Mouse (Mus musculus) kidney, embryonic 16.5 days (tissue): Measurements from ENCODE around the gene Ddx23. TPM values are rescaled to one million over a fixed set of nuclear protein-coding genes. Genes with fewer than 3 reads are reported as not detected.

Experiments
- ATAC-seq: fragments of 200-750 bp; cut with Nextera tagmentation; 2 replicates; pipeline ENCODE4 v1.8.0; 2017; ENCODE audit warnings: moderate TSS enrichment; ENCODE audit not compliant: low FRiP score, low TSS enrichment
- H3K27ac ChIP-seq: fragments of 300-500 bp; sonication (generic); 2 replicates; pipeline ENCODE4 v1.5.1; 2014; ENCODE audit warnings: low read length
- H3K27me3 ChIP-seq: fragments of 300-500 bp; sonication (generic); 2 replicates; pipeline ENCODE4 v1.6.1; 2014; ENCODE audit warnings: low read length, control low read depth, mixed read lengths; ENCODE audit not compliant: insufficient read depth
- H3K36me3 ChIP-seq: fragments of 300-500 bp; sonication (generic); 2 replicates; pipeline ENCODE4 v1.6.1; 2014; ENCODE audit warnings: low read length, control low read depth, mixed read lengths; ENCODE audit not compliant: insufficient read depth
- H3K4me1 ChIP-seq: fragments of 300-500 bp; sonication (generic); 2 replicates; pipeline ENCODE4 v1.6.1; 2014; ENCODE audit warnings: low read length, control low read depth, mixed read lengths; ENCODE audit not compliant: insufficient read depth
- H3K4me2 ChIP-seq: fragments of 300-500 bp; sonication (generic); replicated peaks from 2 replicates; pipeline ENCODE4 v1.6.1; 2014; ENCODE audit warnings: low read depth, low read length
- H3K4me3 ChIP-seq: fragments of 300-500 bp; sonication (generic); 2 replicates; pipeline ENCODE4 v1.5.1; 2014; ENCODE audit warnings: mild to moderate bottlenecking, low read length
- H3K9ac ChIP-seq: fragments of 300-500 bp; sonication (generic); replicated peaks from 2 replicates; pipeline ENCODE4 v1.6.1; 2014; ENCODE audit warnings: low read length
- H3K9me3 ChIP-seq: fragments of 300-500 bp; sonication (generic); 2 replicates; pipeline ENCODE4 v1.6.1; 2016; ENCODE audit warnings: low read length, control low read depth
- WGBS: fragments of 180-500 bp; shearing (Covaris S2); extraction: QIAGEN DNeasy Blood & Tissue Kit; methylation state at CpG from one replicate; pipeline ENCODE4 v1.1.7; 2014; 5-methylcytosine and 5-hydroxymethylcytosine counted together
- polyA plus RNA-seq: library from polyadenylated mRNA; unstranded; fragments of >200 nt; fragmentation: Nextera tagmentation; extraction: Ambion mirVana; gene quantifications from 2 replicates; pipeline ENCODE4 v1.2.1, GENCODE M21; 2015

Gene Ddx23
- polyA plus RNA-seq, result 19.0 and 27.1 TPM in 2 replicates

- H3K27ac ChIP-seq, result peak within 1 kb of the TSS; percentile 93
- peak within 1 kb of the TSS; percentile 87 for H3K4me2 ChIP-seq
- H3K4me1 ChIP-seq, result peaks cover 10% of the 10 kb centered on the region; the same call in 1 of the 2 replicates
- peak within 1 kb of the TSS; percentile 87 for H3K4me3 ChIP-seq
- WGBS, result 4% methylated on average over 47 of the region's 48 CpGs
- ATAC-seq, result peak; percentile 97
- no peaks in the 10 kb centered on the region for H3K9me3 ChIP-seq
- no peaks in the 10 kb centered on the region for H3K27me3 ChIP-seq
- H3K36me3 ChIP-seq, result peaks cover 13% of the 10 kb centered on the region
- H3K9ac ChIP-seq, result peak within 1 kb of the TSS; percentile 97
Measured at GRCm38 (mm10) chr15:98662567-98663545, at the start of gene Ddx23. Gene Ddx23, minus strand, starts transcription at chr15:98662894.

GRCm38 (mm10) chr15:98710442-98710841 is 47.7 kb upstream of the Ddx23 start:
- Histone ChIP-seq H3K27me3 (no peaks in the 10 kb centered on the region; the same call in 1 of the 2 replicates), H3K36me3 (no peaks in the 10 kb centered on the region), H3K4me2 (no peak overlapping the region), H3K4me1 (peaks cover 5% of the 10 kb centered on the region; the same call in 1 of the 2 replicates), H3K4me3 (no peak overlapping the region), H3K9me3 (no peaks in the 10 kb centered on the region), H3K9ac (no peak overlapping the region), H3K27ac (no peak overlapping the region)
- WGBS, result 8% methylated on average over 9 of the region's 9 CpGs
- no peak for ATAC-seq

GRCm38 (mm10) chr15:98707766-98708372 is 45.2 kb upstream of the Ddx23 start, which contains the start of gene Ccdc65:
Gene Ccdc65, plus strand, starts transcription at chr15:98708207.
- Histone ChIP-seq H3K36me3 (no peaks in the 10 kb centered on the region), H3K4me2 (peak within 1 kb of the TSS; percentile 68), H3K9ac (peak within 1 kb of the TSS; percentile 61), H3K4me1 (peaks cover 5% of the 10 kb centered on the region; the same call in 1 of the 2 replicates), H3K27ac (no peak within 1 kb of the TSS), H3K4me3 (peak within 1 kb of the TSS; percentile 48), H3K27me3 (peaks cover 11% of the 10 kb centered on the region), H3K9me3 (no peaks in the 10 kb centered on the region)
- WGBS, result 15% methylated on average over 16 of the region's 16 CpGs
- peak; percentile 85 for ATAC-seq

- WGBS, result 62% methylated on average over 9 of the region's 9 CpGs
- H3K9me3 ChIP-seq, result no peaks in the 10 kb centered on the region
- peaks cover 10% of the 10 kb centered on the region; the same call in 1 of the 2 replicates for H3K4me1 ChIP-seq
- H3K9ac ChIP-seq, result no peak overlapping the region
- no peak for ATAC-seq
- H3K27ac ChIP-seq, result no peak overlapping the region
- H3K4me3 ChIP-seq, result no peak overlapping the region
- no peaks in the 10 kb centered on the region for H3K36me3 ChIP-seq
- no peak overlapping the region for H3K4me2 ChIP-seq
- peaks cover 36% of the 10 kb centered on the region for H3K27me3 ChIP-seq
Measured at GRCm38 (mm10) chr15:98704312-98704711, 41.6 kb upstream of the Ddx23 start.

GRCm38 (mm10) chr15:98699190-98700105 is 36.8 kb upstream of the Ddx23 start:
- Histone ChIP-seq H3K27me3 (peaks cover 38% of the 10 kb centered on the region), H3K9ac (0 out of 2 replicates have a peak overlapping the region, but pooled peaks have one; percentile 31), H3K4me3 (peak overlapping the region; percentile 36), H3K36me3 (no peaks in the 10 kb centered on the region), H3K4me1 (0 out of 2 replicates have a peak, but pooled peaks cover 12% of the 10 kb centered on the region), H3K27ac (no peak overlapping the region), H3K4me2 (peak overlapping the region; percentile 61), H3K9me3 (no peaks in the 10 kb centered on the region)
- 5% methylated on average over 40 of the region's 40 CpGs for WGBS
- ATAC-seq, result peak; percentile 77

GRCm38 (mm10) chr15:98696216-98696615 is 33.5 kb upstream of the Ddx23 start:
- Histone ChIP-seq H3K9me3 (no peaks in the 10 kb centered on the region), H3K4me3 (no peak overlapping the region), H3K27me3 (peaks cover 20% of the 10 kb centered on the region), H3K9ac (no peak overlapping the region), H3K4me2 (no peak overlapping the region), H3K36me3 (no peaks in the 10 kb centered on the region), H3K27ac (no peak overlapping the region), H3K4me1 (peaks cover 24% of the 10 kb centered on the region)
- WGBS, result 50% methylated on average over 8 of the region's 8 CpGs
- no peak for ATAC-seq

- H3K4me2 ChIP-seq, result no peak overlapping the region
- no peak for ATAC-seq
Measured at GRCm38 (mm10) chr15:98695726-98696125, 33.0 kb upstream of the Ddx23 start.

GRCm38 (mm10) chr15:98692171-98692715 is 29.5 kb upstream of the Ddx23 start:
- Histone ChIP-seq H3K27me3 (no peaks in the 10 kb centered on the region), H3K4me2 (no peak overlapping the region), H3K9ac (no peak overlapping the region), H3K27ac (peak overlapping the region; percentile 67; the same call in 1 of the 2 replicates), H3K4me1 (peaks cover 17% of the 10 kb centered on the region), H3K4me3 (no peak overlapping the region), H3K36me3 (no peaks in the 10 kb centered on the region), H3K9me3 (no peaks in the 10 kb centered on the region)
- ATAC-seq, result peak; percentile 71
- 27% methylated on average over 11 of the region's 11 CpGs for WGBS

More at GRCm38 (mm10) chr15:98695726-98696125, 33.0 kb upstream of the Ddx23 start:
- Histone ChIP-seq H3K9me3 (no peaks in the 10 kb centered on the region), H3K9ac (0 out of 2 replicates have a peak overlapping the region, but pooled peaks have one; percentile 8), H3K36me3 (no peaks in the 10 kb centered on the region), H3K4me3 (no peak overlapping the region), H3K27ac (no peak overlapping the region), H3K4me1 (peaks cover 24% of the 10 kb centered on the region), H3K27me3 (peaks cover 15% of the 10 kb centered on the region)
- WGBS, result 33% methylated on average over 9 of the region's 9 CpGs
